Mouse (Mus musculus) brain, embryonic 14.5 days (tissue): ENCODE measurements around the gene Parl.

Source experiments
- CTCF ChIP-seq: fragments of 200-500 bp; IDR thresholded peaks from 2 replicates; pipeline ENCODE4 v1.5.1; 2012; ENCODE audit warnings: inconsistent platforms, mild to moderate bottlenecking, moderate library complexity, borderline replicate concordance; ENCODE audit not compliant: insufficient read depth, insufficient read length; ENCODE audit errors: extremely low read depth
- POLR2A ChIP-seq: fragments of 200-500 bp; IDR thresholded peaks from 2 replicates; pipeline ENCODE4 v1.6.1; 2012; ENCODE audit warnings: mild to moderate bottlenecking, inconsistent platforms, borderline replicate concordance; ENCODE audit not compliant: poor library complexity, insufficient read depth, insufficient read length, severe bottlenecking; ENCODE audit errors: extremely low read depth

DNA sequence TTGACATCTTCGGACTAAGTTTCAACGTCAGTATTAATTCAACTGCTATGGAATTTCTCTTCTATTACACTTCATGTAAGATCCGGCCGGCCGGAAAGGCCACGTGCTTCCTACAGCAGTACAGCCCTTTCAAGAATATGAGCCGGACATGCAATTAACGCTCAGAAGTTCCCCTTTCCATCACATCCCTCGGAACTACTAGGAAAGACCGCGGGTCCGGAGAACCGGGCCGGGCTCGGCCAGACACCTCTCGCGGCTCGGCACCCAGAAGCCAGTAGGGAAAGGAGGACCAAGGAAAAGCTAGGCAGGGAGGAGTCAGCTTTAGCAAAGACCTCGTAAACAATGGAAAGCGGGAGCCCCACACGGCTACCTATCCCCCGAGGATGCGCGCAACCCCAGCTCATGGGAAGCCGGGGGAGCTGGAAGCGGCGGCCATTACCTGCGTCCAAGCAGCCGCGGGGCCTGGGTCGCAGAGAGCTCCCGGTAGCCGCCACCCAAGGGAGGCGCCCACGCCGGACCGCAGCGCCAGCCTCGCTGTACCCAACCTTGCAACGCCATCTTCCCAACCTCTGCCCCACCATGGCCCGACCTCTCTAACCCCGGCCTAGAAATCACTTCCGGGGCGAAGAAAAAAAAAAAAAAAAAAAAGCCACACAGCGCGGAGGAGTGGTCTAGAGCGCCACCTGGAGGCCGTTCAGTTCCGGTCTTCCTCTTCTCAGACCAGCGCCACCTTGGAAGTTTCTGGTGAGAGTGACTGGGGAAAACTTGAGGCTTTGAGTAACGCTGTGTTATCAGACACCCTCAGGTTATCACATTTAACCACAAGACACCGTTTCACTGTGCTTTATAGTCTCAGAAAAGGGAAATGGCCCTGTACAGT, at the start of gene Parl:
- peak; percentile 96 for TF ChIP-seq CTCF
- peak; percentile 45; the same call in 1 of the 2 replicates for TF ChIP-seq POLR2A
